Mouse (Mus musculus) hematopoietic stem cell, adult 5-6 weeks (primary cell): ENCODE measurements around the gene P4ha1. TPM values are rescaled to one million over a fixed set of nuclear protein-coding genes. Genes with fewer than 3 reads are reported as not detected.
"Not testable (repeated sequence)": the region's sequence is repeated elsewhere in the genome, so short reads cannot be mapped to it uniquely, and the experiment has no call there.

Experiments used
- ATAC-seq, 2 experiments: fragments of 125-278 bp in 1 of 2; replicated peaks in 1 of 2; 2 replicates each; pipeline ENCODE4 v1.8.0; 2016 to 2017; ENCODE audit warnings: inconsistent platforms in 2 of 2, mild to moderate bottlenecking in 2 of 2, moderate number of reproducible peaks in 2 of 2, low read depth in 1 of 2, moderate TSS enrichment in 1 of 2; ENCODE audit not compliant: low FRiP score in 2 of 2, poor library complexity in 2 of 2, severe bottlenecking in 2 of 2, insufficient read depth in 1 of 2, low TSS enrichment in 1 of 2
- total RNA-seq: library from RNA; stranded (forward); fragments of 172-1452, 232-1000 nt; gene quantifications from 2 replicates; pipeline ENCODE4 v1.2.3, GENCODE M21; 2017

Gene P4ha1
- 40.1 and 43.2 TPM in 2 replicates for total RNA-seq

- peak; percentile 88 to 95 for ATAC-seq
Measured at GRCm38 (mm10) chr10:59323100-59323487, at the start of gene P4ha1. Gene P4ha1 (plus strand): TSS chr10:59323296.

- ATAC-seq, result no peak
Measured at GRCm38 (mm10) chr10:59275745-59276144, 47.4 kb upstream of the P4ha1 start.

- no peak for ATAC-seq
Measured at GRCm38 (mm10) chr10:59277116-59277515, 46.0 kb upstream of the P4ha1 start.

GRCm38 (mm10) chr10:59277729-59278475, 45.2 kb upstream of the P4ha1 start:
- ATAC-seq, result no peak

GRCm38 (mm10) chr10:59283164-59283563, 39.9 kb upstream of the P4ha1 start:
- peak in 1 of 2 experiments; percentile 45; a peak in 1 of 4 replicates for ATAC-seq

DNA sequence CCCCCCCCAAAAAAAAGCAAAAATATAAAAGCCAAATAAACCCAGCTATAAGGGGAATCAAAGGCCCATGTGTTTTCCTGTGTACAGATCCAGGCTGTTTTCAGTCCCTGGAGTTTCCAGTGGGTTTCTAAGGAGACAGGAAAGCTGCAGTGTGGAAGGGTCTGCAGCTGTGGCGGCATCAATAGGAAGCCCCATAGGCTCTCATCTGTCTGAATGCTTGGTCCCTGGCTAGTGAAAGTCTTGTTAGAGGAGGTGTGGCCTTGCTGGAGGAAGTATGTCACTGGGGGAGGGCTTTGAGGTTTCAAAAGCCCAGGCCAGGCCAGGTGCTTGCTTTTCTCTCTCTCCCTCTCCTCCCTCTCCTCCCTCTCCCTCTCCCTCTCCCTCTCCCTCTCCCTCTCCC, 39.3 kb upstream of the P4ha1 start:
- ATAC-seq, result no peak

DNA sequence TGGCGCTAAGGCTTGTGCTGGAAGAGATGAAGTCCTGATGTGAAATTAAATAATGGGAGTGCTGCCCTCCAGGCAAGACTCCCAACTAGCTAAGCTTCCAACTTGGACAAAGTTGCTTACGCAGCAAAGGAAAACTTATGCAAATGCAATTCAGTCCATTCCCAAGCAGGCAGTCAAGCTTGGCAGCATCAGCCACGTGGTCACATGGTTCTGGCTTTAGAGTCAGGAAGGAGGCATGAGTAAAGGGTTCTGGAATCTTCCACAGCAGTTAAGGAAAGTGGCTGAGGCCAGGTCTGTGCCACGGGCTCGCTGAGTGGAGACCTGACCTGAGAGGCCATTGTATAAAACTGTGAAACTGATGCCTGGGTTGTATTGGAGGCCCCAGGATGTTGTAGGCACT, 37.6 kb upstream of the P4ha1 start:
- ATAC-seq, result no peak

DNA sequence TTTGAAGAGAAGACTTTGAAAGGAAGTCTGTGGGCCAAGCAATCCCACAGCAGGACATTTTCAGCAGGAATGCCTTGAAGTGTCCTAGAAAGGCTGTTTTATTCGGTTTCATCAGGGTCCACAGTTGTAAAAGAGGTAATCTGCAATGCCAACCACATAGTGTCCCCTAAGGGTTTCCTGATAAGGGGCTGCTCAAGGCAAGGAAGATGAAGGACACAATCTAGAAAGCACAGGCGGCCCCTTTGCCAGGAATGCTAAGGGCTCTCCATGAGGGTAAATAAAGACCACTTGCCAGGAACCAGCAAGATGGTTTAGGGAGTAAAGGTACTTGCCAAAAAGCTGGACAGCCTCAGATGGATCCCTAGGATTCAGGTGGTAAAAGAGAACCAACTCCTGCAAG, 35.8 kb upstream of the P4ha1 start:
- ATAC-seq, result no peak

- no peak for ATAC-seq
Measured at GRCm38 (mm10) chr10:59287662-59288061, 35.4 kb upstream of the P4ha1 start.

GRCm38 (mm10) chr10:59289062-59289461, 34.0 kb upstream of the P4ha1 start:
- ATAC-seq, result no peak

GRCm38 (mm10) chr10:59291536-59291935, 31.6 kb upstream of the P4ha1 start:
- ATAC-seq, result no peak

GRCm38 (mm10) chr10:59292079-59292478, 31.0 kb upstream of the P4ha1 start:
- no peak for ATAC-seq

- ATAC-seq, result peak; percentile 60 to 68
Measured at GRCm38 (mm10) chr10:59292558-59292957, 30.5 kb upstream of the P4ha1 start.

DNA sequence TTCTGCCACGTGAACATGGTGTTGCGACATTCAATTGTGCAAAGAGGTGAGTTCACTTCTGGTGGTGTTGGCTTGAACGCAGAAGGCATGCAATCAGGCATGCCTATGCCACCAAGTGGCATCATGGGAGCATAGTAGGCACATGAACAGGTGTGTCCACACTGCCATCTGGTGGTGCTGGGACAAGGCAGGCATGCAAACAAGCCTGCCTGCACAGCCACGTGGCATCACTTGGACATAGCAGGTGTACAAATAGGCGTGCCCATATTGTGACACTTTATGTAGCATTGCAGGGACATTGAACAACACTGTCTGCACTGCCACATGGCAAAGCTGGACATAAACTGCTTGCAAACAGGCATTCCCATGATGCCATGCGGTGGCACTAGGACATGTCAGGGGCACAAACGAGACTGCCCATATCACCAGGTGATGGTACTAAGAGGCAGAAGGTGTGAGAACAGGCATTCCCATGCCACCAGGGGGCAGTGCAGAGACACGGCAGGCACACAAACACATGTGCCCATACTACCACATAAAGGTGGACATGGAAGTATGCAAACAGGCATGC, 27.8 kb upstream of the P4ha1 start:
- ATAC-seq, result peak; percentile 49 to 68

- peak; percentile 60 to 66; a peak in 3 of 4 replicates for ATAC-seq
Measured at GRCm38 (mm10) chr10:59296261-59296660, 26.8 kb upstream of the P4ha1 start.

- ATAC-seq, result not testable (repeated sequence)
Measured at GRCm38 (mm10) chr10:59302671-59303070, 20.4 kb upstream of the P4ha1 start.

DNA sequence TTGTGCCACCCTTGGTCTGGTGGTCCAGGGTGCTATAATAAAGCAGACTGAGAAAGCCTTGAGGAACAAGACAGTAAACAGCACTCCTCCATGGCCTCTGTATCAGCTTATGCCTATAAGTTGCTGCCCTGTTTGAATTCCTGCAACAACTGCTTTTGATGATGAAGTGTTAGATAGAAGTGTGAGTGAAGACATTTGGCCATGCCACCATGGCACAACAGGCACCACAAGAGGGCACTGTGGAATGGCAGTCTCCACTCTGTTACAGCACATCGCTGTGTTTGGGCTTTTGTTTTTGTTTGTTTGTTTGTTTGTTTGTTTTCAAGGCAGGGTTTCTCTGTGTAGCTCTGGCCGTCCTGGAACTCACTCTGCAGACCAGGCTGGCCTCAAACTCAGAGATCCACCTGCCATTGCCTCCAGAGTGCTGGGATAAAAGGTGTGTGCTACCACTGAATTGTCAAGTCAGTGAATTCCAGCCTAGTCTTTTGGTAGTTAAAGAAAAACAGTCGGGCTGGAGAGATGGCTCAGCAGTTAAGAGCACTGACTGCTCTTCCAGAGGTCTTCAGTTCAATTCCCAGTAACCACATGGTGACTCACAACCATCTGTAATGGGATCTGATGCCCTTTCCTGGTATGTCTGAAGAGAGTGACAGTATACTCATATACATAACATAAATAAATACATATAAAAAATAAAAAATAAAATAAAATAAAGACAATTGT, 13.9 kb upstream of the P4ha1 start:
- peak in 1 of 2 experiments; percentile 59; a peak in 3 of 4 replicates for ATAC-seq

DNA sequence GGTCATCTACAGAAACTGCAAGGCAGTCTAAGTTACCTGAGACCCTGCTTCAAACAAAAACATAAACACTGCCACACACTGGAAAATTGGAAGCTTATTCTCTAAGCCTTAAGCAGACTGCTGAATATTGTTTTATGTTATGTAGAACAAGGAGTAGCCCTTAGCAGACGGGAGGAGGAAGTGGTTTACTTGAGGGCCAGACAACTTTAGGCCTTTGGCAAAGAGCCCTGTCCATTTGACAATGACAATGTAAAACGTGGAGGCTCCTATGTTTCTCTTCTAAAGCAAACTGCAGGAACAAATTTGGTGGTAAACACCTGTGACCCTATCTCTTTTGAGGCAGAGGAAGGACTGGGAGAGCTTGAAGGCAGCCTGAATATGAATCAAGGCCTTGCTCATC, 13.0 kb upstream of the P4ha1 start:
- ATAC-seq, result peak in 1 of 2 experiments; percentile 46; a peak in 1 of 4 replicates
